Mouse (Mus musculus) T-helper 2 cell (primary cell): Measurements from ENCODE around the gene Krt32.

Experiments
- in situ Hi-C: fragments of 300-600 bp; cut with MboI, MseI; formaldehyde crosslinking; loops from one replicate; pipeline ENCODE4 v1.15.1; 2025; ENCODE audit warnings: high pct_unique_total_duplicates

Krt32 gene

GRCm38 (mm10) chr11:100055686-100056655, 32.1 kb downstream of the Krt32 start:
- in situ Hi-C loops, result no loop called here

DNA sequence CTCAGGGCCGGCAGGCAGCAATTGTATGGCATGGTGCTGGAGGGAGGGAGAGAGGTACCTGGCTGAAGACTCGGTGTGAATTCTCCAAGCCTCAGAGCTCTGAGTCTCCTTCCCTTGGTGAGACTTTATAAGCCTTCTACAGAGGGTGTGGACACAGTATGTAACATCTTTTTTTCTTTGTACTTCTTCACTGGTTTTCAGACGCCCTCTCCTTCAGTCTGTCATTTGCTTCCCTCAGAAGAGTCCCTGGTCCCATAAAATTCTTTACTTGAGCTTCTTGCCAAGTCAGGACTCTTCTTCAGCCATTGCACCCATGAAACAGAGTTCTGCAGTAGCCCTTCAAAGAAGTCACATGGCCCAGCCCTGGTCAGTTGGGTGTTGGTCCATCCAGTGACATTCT, 37.6 kb downstream of the Krt32 start, which contains the start of gene Krt31:
TSS of gene Krt31 (minus strand) at position 101 of the 400 bp plus-strand sequence.
- in situ Hi-C loops, result no loop called here

DNA sequence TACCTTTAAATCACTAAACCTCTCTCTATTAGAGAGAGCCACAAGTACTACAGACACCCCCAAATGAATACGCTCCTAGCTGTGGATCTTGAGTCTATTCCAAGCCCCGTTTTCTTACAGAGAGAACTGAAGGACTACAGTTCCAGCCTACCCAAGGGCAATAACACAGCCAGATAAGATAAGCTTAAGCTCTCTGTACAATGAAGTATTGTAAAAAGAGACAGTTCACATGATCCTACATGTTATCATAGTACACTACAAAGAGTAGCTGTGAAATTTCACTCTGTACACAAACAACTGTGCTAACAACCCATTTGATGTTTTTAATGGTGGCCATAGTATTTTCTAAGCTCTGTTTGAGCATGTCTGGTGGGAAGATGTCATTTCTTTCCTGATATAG, 40.8 kb downstream of the Krt32 start:
- in situ Hi-C loops, result no loop called here

GRCm38 (mm10) chr11:100046303-100046866, 41.6 kb downstream of the Krt32 start:
- in situ Hi-C loops, result no loop called here

GRCm38 (mm10) chr11:100041454-100041853, 46.6 kb downstream of the Krt32 start, which contains the start of gene Krt34:
Gene Krt34 (minus strand): TSS chr11:100041554.
- in situ Hi-C loops, result no loop called here
